Mouse (Mus musculus): ENCODE measurements around the gene Olfr1298. TPM values are rescaled to one million over a fixed set of nuclear protein-coding genes. Genes with fewer than 3 reads are reported as not detected.

Olfr1298 gene
- not detected in 2 replicates for polyA plus RNA-seq (2015; fragmentation: Nextera tagmentation; extraction: Ambion mirVana)

- H3K4me1 ChIP-seq, result no peaks in the 10 kb centered on the region
- H3K9ac ChIP-seq, result no peak within 1 kb of the TSS
- no peak for ATAC-seq
- no peak within 1 kb of the TSS for H3K4me2 ChIP-seq
- no peaks in the 10 kb centered on the region for H3K36me3 ChIP-seq (ENCODE audit: poor library complexity, severe bottlenecking)
- H3K27ac ChIP-seq, result no peak within 1 kb of the TSS
- no peaks in the 10 kb centered on the region for H3K27me3 ChIP-seq
- no peak within 1 kb of the TSS for H3K4me3 ChIP-seq
- H3K9me3 ChIP-seq (replicated peaks), result no peaks in the 10 kb centered on the region
- WGBS, result 90% methylated on average over 1 of the region's 1 CpGs
Observed at GRCm38 (mm10) chr2:111649101-111649500, at the start of gene Olfr1298. Gene Olfr1298, minus strand, starts transcription at chr2:111649201.

GRCm38 (mm10) chr2:111661119-111661518 lies 12.1 kb upstream of the Olfr1298 start, which contains the start of gene Olfr1299:
Gene Olfr1299, plus strand, starts transcription at chr2:111661419.
- H3K4me3 ChIP-seq, result no peak within 1 kb of the TSS
- H3K27me3 ChIP-seq, result no peaks in the 10 kb centered on the region
- no peaks in the 10 kb centered on the region for H3K36me3 ChIP-seq (ENCODE audit: poor library complexity, severe bottlenecking)
- no peak for ATAC-seq
- no peaks in the 10 kb centered on the region for H3K9me3 ChIP-seq (replicated peaks)
- H3K9ac ChIP-seq, result no peak within 1 kb of the TSS
- no peaks in the 10 kb centered on the region for H3K4me1 ChIP-seq
- H3K4me2 ChIP-seq, result no peak within 1 kb of the TSS
- WGBS, result 83% methylated on average over 4 of the region's 4 CpGs
- no peak within 1 kb of the TSS for H3K27ac ChIP-seq

GRCm38 (mm10) chr2:111626397-111626796 lies 22.6 kb downstream of the Olfr1298 start, which contains the start of gene Olfr1297:
Gene Olfr1297, minus strand, starts transcription at chr2:111626497.
- no peak within 1 kb of the TSS for H3K27ac ChIP-seq
- H3K36me3 ChIP-seq (ENCODE audit: poor library complexity, severe bottlenecking), result no peaks in the 10 kb centered on the region
- H3K27me3 ChIP-seq, result no peaks in the 10 kb centered on the region
- no peak within 1 kb of the TSS for H3K4me2 ChIP-seq
- no peak for ATAC-seq
- WGBS, result 78% methylated on average over 1 of the region's 1 CpGs
- H3K9me3 ChIP-seq (replicated peaks), result no peaks in the 10 kb centered on the region
- no peak within 1 kb of the TSS for H3K4me3 ChIP-seq
- H3K9ac ChIP-seq, result no peak within 1 kb of the TSS
- no peaks in the 10 kb centered on the region for H3K4me1 ChIP-seq

Other genes starting within 250 kb of the Olfr1298 start
- gene Olfr1286, start 226.1 kb downstream of the Olfr1298 start, polyA plus RNA-seq (2015; fragmentation: Nextera tagmentation; extraction: Ambion mirVana), result not detected in 2 replicates
- not detected in 2 replicates for gene Olfr1287, start 200.1 kb downstream of the Olfr1298 start, polyA plus RNA-seq (2015; fragmentation: Nextera tagmentation; extraction: Ambion mirVana)
- gene Olfr1288, start 175.1 kb downstream of the Olfr1298 start, polyA plus RNA-seq (2015; fragmentation: Nextera tagmentation; extraction: Ambion mirVana), result not detected in 2 replicates
- gene Olfr1289, start 168.4 kb downstream of the Olfr1298 start, polyA plus RNA-seq (2015; fragmentation: Nextera tagmentation; extraction: Ambion mirVana), result not detected in 2 replicates
- gene Olfr1290, start 155.4 kb downstream of the Olfr1298 start, polyA plus RNA-seq (2015; fragmentation: Nextera tagmentation; extraction: Ambion mirVana), result not detected in 2 replicates
- gene Olfr1291-ps1, start 152.0 kb downstream of the Olfr1298 start, polyA plus RNA-seq (2015; fragmentation: Nextera tagmentation; extraction: Ambion mirVana), result not detected in 2 replicates
- not detected in 2 replicates for gene Olfr1293-ps, start 124.0 kb downstream of the Olfr1298 start, polyA plus RNA-seq (2015; fragmentation: Nextera tagmentation; extraction: Ambion mirVana)
- not detected in 2 replicates for gene Olfr1294, start 108.9 kb downstream of the Olfr1298 start, polyA plus RNA-seq (2015; fragmentation: Nextera tagmentation; extraction: Ambion mirVana)
- gene Olfr1295, start 79.5 kb downstream of the Olfr1298 start, polyA plus RNA-seq (2015; fragmentation: Nextera tagmentation; extraction: Ambion mirVana), result not detected in 2 replicates
- not detected in 2 replicates for gene Olfr1297, start 22.7 kb downstream of the Olfr1298 start, polyA plus RNA-seq (2015; fragmentation: Nextera tagmentation; extraction: Ambion mirVana)
- gene Olfr1299, start 12.2 kb upstream of the Olfr1298 start, polyA plus RNA-seq (2015; fragmentation: Nextera tagmentation; extraction: Ambion mirVana), result not detected in 2 replicates
- gene Olfr1301, start 101.8 kb upstream of the Olfr1298 start, polyA plus RNA-seq (2015; fragmentation: Nextera tagmentation; extraction: Ambion mirVana), result not detected in 2 replicates
- gene Olfr1302, start 128.2 kb upstream of the Olfr1298 start, polyA plus RNA-seq (2015; fragmentation: Nextera tagmentation; extraction: Ambion mirVana), result not detected in 2 replicates
- not detected in 2 replicates for gene Olfr1303, start 171.1 kb upstream of the Olfr1298 start, polyA plus RNA-seq (2015; fragmentation: Nextera tagmentation; extraction: Ambion mirVana)
- gene Olfr1305, start 227.9 kb upstream of the Olfr1298 start, polyA plus RNA-seq (2015; fragmentation: Nextera tagmentation; extraction: Ambion mirVana), result not detected in 2 replicates

Data from forebrain, embryonic 13.5 days (tissue).